Mouse (Mus musculus): ENCODE data around the gene Syncrip.

DNA sequence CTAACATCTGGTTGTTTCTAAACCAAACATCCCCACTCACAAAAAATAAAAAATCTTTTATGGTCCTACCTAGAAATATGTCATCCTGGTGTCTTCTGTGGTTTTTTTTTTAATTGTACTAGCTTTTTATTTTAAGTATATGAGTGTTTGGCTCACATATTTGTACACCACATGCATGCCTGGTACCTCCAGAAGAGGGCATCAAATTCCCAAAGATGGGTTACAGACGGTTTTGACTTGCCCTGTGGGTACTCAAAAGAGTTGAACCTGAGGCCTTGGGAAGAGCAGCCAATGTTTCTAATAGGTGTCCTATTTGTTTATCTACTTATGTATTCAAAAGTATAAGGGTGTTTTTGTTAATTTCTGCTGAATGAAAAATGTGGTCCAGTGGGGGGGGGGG lies 6.2 kb downstream of the Syncrip start:
- no peak for TF ChIP-seq POLR2A (IDR thresholded peaks at IDR 0.05; ENCODE audit: control insufficient read depth in 1 of 2, insufficient read depth in 1 of 2, low read depth in 1 of 2, low read length in 2 of 2, poor library complexity in 1 of 2)
- TF ChIP-seq CTCF (IDR thresholded peaks at IDR 0.05 in 2 of 3, conservative IDR thresholded peaks at IDR 0.05 in 1 of 3; ENCODE audit: control insufficient read depth in 1 of 3, insufficient read depth in 1 of 3, low read depth in 2 of 3, low read length in 3 of 3, poor library complexity in 1 of 3, severe bottlenecking in 1 of 3) = peak in 1 of 3 experiments; percentile 3; a peak in 1 of 6 replicates
- TF ChIP-seq TAL1 (IDR thresholded peaks at IDR 0.05; ENCODE audit: low read length) = no peak
- TF ChIP-seq USF2 (IDR thresholded peaks at IDR 0.05; ENCODE audit: borderline replicate concordance in 1 of 2, insufficient read depth in 1 of 2, low read depth in 1 of 2, low read length in 2 of 2) = no peak
- no peak for TF ChIP-seq ZKSCAN1 (IDR thresholded peaks at IDR 0.05; ENCODE audit: low read depth, low read length)
- no peak for TF ChIP-seq EP300 (IDR thresholded peaks at IDR 0.05; ENCODE audit: low read depth in 1 of 2, low read length in 2 of 2)
- no peak for TF ChIP-seq E2F4 (IDR thresholded peaks at IDR 0.05; ENCODE audit: borderline replicate concordance, low read depth, low read length)
- no peak for TF ChIP-seq NRF1 (IDR thresholded peaks at IDR 0.05; ENCODE audit: insufficient read depth, low read depth, low read length, poor library complexity, severe bottlenecking)
- TF ChIP-seq RCOR1 (IDR thresholded peaks at IDR 0.05; ENCODE audit: low read depth, low read length) = no peak
- no peak for TF ChIP-seq GATA1 (IDR thresholded peaks at IDR 0.05; ENCODE audit: low read depth, low read length)
- no peak for TF ChIP-seq ELF1 (IDR thresholded peaks at IDR 0.05; ENCODE audit: low read depth, low read length)
- no peak for TF ChIP-seq GABPA (IDR thresholded peaks at IDR 0.05; ENCODE audit: low read depth, low read length)
- no peak for TF ChIP-seq POLR2AphosphoS5 (IDR thresholded peaks at IDR 0.05; ENCODE audit: borderline replicate concordance, low read depth, low read length)
- TF ChIP-seq MAZ (IDR thresholded peaks at IDR 0.05; ENCODE audit: low read depth, low read length) = no peak

Measured in MEL (cell line).